Mouse (Mus musculus): ENCODE measurements around the gene Gm10358. TPM values are rescaled to one million over a fixed set of nuclear protein-coding genes. Genes with fewer than 3 reads are reported as not detected.
"Not testable (repeated sequence)": the region's sequence is repeated elsewhere in the genome, so short reads cannot be mapped to it uniquely, and the experiment has no call there.

Gene Gm10358
- total RNA-seq (2017): not detected in 2 replicates

DNA sequence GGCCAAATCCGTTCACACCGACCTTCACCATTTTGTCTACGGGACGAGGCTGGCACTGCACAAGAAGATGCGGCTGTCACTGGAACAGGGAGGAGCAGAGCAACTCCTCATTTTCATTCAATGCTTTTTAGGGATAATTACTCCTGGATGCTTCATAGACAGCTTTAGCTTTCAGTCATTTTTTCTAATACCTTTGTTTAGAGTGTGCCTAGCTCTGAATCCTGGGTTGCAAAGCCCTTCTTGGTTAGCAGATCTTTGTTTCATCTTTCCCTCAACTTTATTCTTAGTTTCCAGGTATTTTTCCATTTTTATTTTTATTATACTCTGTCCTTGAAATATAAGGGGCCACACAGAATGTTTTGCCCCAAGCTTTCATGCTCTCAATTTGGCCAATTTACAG is at the start of gene Gm10358:
Gene Gm10358 (minus strand): TSS at position 101 of the 400 bp plus-strand sequence.
- no peak for ATAC-seq (ENCODE audit: extremely low read depth, insufficient number of reproducible peaks, low FRiP score, poor library complexity, severe bottlenecking)

DNA sequence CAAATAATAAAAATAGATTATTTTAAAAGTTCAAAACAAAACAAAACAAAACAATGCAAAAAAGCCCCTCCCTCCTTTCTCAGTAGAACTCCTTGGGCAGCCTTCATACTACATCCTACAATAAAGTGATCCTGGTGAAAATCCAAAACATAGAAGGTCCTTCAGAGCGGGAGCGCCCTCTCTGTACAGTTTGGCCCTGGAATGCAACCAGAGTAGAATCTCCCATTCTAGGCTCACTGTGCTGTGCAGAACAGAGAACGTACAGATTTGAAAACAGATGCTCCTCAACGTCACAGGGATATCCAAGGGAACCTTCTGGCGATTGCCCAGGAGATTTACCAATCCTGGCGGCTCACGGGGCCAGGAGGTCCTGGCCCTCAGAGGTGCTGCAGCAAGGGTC is 42.0 kb upstream of the Gm10358 start, which contains the start of gene Iqcm:
Gene Iqcm (plus strand): TSS at position 301 of the 400 bp plus-strand sequence.
- no peak for ATAC-seq (ENCODE audit: extremely low read depth, insufficient number of reproducible peaks, low FRiP score, poor library complexity, severe bottlenecking)

DNA sequence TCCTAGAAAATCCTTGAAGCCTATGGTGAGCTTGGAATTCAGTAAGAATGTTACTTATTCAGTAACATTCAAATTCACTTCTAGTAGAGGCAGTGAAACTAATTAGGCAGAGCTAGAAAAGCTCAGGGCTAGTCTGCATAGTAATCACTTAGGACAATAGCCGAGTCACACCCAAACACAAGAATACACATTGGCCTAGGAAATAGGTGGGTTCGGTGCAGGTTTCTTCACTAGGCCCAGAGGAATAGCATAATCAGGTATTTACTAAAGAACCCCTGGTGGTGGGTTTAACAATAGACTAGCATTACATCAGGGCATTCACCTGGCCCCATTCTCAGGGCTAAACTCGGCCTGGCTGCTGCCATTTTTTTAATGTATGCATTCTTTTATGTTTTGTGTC is 9.3 kb upstream of the Gm10358 start:
- ATAC-seq (ENCODE audit: extremely low read depth, insufficient number of reproducible peaks, low FRiP score, poor library complexity, severe bottlenecking): not testable (repeated sequence)

DNA sequence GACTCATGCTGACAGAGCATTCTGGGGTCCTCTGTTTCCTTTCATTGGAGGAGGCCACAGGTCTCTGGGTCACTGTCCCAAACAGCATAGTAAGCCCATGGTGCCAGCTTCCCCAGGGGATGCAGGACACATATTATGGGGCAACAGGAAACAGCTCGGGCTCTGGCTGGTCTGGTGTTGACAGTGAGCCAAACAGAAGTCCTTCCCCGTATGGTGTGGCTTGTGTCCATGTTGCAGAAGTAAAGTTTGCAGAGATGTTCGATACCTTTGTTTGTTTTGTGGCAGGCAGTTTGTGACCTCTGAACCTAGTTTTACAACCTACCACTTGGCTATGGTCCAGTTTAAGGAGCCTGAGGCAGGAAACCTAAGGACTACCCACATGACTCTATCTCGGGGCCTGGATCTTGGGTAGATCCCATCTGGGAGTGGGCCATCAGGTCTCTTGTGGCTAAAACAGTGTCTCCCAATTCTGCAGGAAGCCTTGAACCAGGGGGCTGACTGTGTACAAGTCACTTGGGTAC is 21.6 kb downstream of the Gm10358 start:
- ATAC-seq (ENCODE audit: extremely low read depth, insufficient number of reproducible peaks, low FRiP score, poor library complexity, severe bottlenecking): no peak

DNA sequence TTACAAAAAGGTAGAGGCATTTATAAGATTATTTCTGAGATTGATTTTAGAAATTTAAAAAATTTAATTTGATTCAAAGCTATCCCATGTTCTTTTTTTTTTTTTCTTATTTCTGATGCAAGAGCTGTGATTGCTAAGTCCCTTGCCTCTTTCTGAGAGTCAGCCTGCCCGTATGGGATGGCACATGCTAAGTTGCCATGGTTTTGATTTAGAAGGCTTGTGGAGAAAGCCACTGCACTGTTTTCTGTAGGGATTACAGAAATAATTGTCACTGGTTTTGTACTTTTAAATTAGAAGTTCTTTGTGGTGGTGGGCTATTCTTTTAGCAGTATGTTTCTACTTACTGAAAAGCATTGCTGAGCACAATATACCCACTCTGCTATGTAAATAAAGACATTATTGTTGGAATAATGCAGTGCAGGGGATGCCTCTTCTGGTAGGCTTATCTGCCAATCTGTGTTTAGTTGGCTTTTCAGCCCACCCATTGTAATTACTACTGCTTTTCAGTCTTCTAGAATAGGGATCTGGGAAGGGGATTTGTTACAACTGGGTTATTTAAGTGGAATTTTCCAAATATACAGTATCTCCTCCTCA is 30.8 kb downstream of the Gm10358 start:
- ATAC-seq (ENCODE audit: extremely low read depth, insufficient number of reproducible peaks, low FRiP score, poor library complexity, severe bottlenecking): no peak

DNA sequence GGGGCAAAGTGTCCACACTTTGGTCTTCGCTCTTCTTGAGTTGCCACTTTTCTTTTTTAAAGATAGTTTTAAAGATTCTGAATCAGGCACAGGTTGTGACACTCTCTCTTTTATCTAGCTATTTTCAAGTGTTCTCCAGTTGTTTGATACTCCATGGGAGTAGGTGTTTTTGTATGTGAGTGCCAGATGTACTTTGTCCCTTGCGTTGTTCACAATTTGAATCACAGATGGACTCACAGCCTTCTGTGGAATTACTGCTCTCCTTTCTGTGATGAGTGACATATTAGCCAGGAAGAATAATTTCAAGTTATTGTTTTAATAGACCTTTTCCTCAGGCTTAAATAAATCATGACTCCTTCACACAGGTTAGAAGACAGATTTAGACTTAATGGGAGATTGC is 34.4 kb downstream of the Gm10358 start:
- no peak for ATAC-seq (ENCODE audit: extremely low read depth, insufficient number of reproducible peaks, low FRiP score, poor library complexity, severe bottlenecking)

Other genes starting within 250 kb of the Gm10358 start
- not detected in 2 replicates for gene Rasd2, start 192.6 kb downstream of the Gm10358 start, total RNA-seq (2017)
- gene Iqcm, start 42.1 kb upstream of the Gm10358 start, total RNA-seq (2017): not detected in 2 replicates